Mouse (Mus musculus): ENCODE results near the gene Il1rapl2. TPM values are rescaled to one million over a fixed set of nuclear protein-coding genes. Genes with fewer than 3 reads are reported as not detected.

Gene Il1rapl2
- polyA plus RNA-seq, 1 experiment: not detected

- Histone ChIP-seq H3K36me3 (ENCODE audit: control insufficient read depth) (no peaks in the 10 kb centered on the region), H3K4me3 (replicated peaks) (no peak overlapping the region), H3K4me1 (ENCODE audit: control insufficient read depth) (no peaks in the 10 kb centered on the region), H3K27me3 (ENCODE audit: control insufficient read depth) (no peaks in the 10 kb centered on the region), H3K9me3 (ENCODE audit: control insufficient read depth, low read length) (no peaks in the 10 kb centered on the region)
- TF ChIP-seq GATA1 (IDR thresholded peaks at IDR 0.05; ENCODE audit: low read length): no peak
- TF ChIP-seq TAL1 (IDR thresholded peaks at IDR 0.05; ENCODE audit: low read length): no peak
Observed at GRCm38 (mm10) chrX:138478488-138478887, 908.1 kb downstream of the Il1rapl2 start.

DNA sequence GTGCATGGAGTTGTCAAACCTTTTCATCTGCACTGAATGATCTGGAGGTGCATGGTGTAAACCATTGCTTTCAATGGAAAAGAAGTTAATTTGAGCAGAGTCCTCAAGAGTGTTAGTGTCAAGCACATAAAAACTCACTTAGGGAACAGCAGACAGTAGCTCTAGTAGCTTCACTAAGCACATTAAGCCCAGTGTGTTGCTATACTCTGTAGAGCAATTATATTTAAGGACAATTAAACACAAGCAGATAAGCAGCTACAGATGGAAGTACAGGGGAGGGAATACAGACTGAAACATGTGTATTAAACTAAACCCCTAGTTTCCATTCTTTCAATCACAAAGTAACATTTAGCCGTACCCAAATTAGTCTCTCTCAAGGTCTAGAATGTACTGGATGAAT is 930.1 kb downstream of the Il1rapl2 start:
- no peaks in the 10 kb centered on the region for H3K4me1 ChIP-seq (ENCODE audit: control insufficient read depth)
- H3K36me3 ChIP-seq (ENCODE audit: control insufficient read depth): no peaks in the 10 kb centered on the region
- H3K9me3 ChIP-seq (ENCODE audit: control insufficient read depth, low read length): no peaks in the 10 kb centered on the region
- H3K4me3 ChIP-seq (replicated peaks): no peak overlapping the region
- TF ChIP-seq GATA1 (IDR thresholded peaks at IDR 0.05; ENCODE audit: low read length): no peak
- no peak for TF ChIP-seq TAL1 (IDR thresholded peaks at IDR 0.05; ENCODE audit: low read length)
- H3K27me3 ChIP-seq (ENCODE audit: control insufficient read depth): no peaks in the 10 kb centered on the region

- Histone ChIP-seq H3K36me3 (ENCODE audit: control insufficient read depth) (no peaks in the 10 kb centered on the region), H3K9me3 (ENCODE audit: control insufficient read depth, low read length) (no peaks in the 10 kb centered on the region), H3K4me1 (ENCODE audit: control insufficient read depth) (no peaks in the 10 kb centered on the region), H3K4me3 (replicated peaks) (no peak overlapping the region), H3K27me3 (ENCODE audit: control insufficient read depth) (no peaks in the 10 kb centered on the region)
- TF ChIP-seq TAL1 (IDR thresholded peaks at IDR 0.05; ENCODE audit: low read length) (no peak), GATA1 (IDR thresholded peaks at IDR 0.05; ENCODE audit: low read length) (no peak)
Observed at GRCm38 (mm10) chrX:138505049-138505448, 934.6 kb downstream of the Il1rapl2 start.

GRCm38 (mm10) chrX:138620106-138620505 is 1049.7 kb downstream of the Il1rapl2 start:
- no peak for TF ChIP-seq GATA1 (IDR thresholded peaks at IDR 0.05; ENCODE audit: low read length)
- TF ChIP-seq TAL1 (IDR thresholded peaks at IDR 0.05; ENCODE audit: low read length): no peak
- Histone ChIP-seq H3K4me1 (ENCODE audit: control insufficient read depth) (no peaks in the 10 kb centered on the region), H3K27me3 (ENCODE audit: control insufficient read depth) (no peaks in the 10 kb centered on the region), H3K4me3 (replicated peaks) (no peak overlapping the region), H3K36me3 (ENCODE audit: control insufficient read depth) (no peaks in the 10 kb centered on the region), H3K9me3 (ENCODE audit: control insufficient read depth, low read length) (no peaks in the 10 kb centered on the region)

GRCm38 (mm10) chrX:138625311-138625710 is 1054.9 kb downstream of the Il1rapl2 start:
- H3K27me3 ChIP-seq (ENCODE audit: control insufficient read depth): no peaks in the 10 kb centered on the region
- TF ChIP-seq TAL1 (IDR thresholded peaks at IDR 0.05; ENCODE audit: low read length): no peak
- no peak for TF ChIP-seq GATA1 (IDR thresholded peaks at IDR 0.05; ENCODE audit: low read length)
- H3K36me3 ChIP-seq (ENCODE audit: control insufficient read depth): no peaks in the 10 kb centered on the region
- no peak overlapping the region for H3K4me3 ChIP-seq (replicated peaks)
- no peaks in the 10 kb centered on the region for H3K4me1 ChIP-seq (ENCODE audit: control insufficient read depth)
- H3K9me3 ChIP-seq (ENCODE audit: control insufficient read depth, low read length): no peaks in the 10 kb centered on the region

DNA sequence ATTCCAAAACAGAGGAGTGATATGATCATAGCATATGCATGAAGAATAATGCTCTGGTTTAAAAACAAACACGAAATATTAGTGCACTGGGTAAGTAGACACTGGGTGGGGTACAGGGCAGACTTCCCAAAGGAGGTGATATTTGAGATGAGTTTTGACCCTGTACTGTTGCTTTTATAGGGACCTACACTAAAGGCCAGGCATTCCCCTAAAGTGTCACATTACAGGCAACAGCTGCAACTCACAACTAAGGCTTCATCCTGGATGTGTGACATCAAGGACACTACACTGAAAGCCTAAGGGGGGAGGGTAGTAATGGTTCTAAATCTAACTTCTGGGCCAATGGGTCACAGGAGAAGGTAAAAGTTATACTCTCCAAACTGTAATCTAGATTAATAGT is 1152.0 kb downstream of the Il1rapl2 start:
- TF ChIP-seq TAL1 (IDR thresholded peaks at IDR 0.05; ENCODE audit: low read length): no peak
- no peak for TF ChIP-seq GATA1 (IDR thresholded peaks at IDR 0.05; ENCODE audit: low read length)
- Histone ChIP-seq H3K9me3 (ENCODE audit: control insufficient read depth, low read length) (no peaks in the 10 kb centered on the region), H3K27me3 (ENCODE audit: control insufficient read depth) (no peaks in the 10 kb centered on the region), H3K4me3 (replicated peaks) (no peak overlapping the region), H3K4me1 (ENCODE audit: control insufficient read depth) (no peaks in the 10 kb centered on the region), H3K36me3 (ENCODE audit: control insufficient read depth) (no peaks in the 10 kb centered on the region)

DNA sequence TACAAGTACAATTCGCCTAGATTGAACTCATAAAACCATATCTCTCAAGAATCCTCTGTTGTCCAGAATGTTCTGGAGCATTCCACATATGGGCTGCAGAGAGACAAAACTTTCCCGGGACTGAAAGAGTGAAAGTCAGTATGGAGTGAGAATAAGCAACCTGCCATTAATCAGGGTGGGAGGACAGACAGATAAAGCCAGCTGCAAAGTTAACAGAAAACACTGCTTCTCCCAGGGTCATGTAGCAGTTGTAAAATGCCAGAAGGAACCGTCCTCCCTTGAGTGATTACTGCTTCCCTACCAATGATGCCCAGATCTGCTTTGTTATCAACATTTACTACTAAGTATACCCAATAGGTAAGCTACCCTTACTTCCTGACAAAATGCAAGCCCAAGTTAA is 1230.5 kb downstream of the Il1rapl2 start:
- no peaks in the 10 kb centered on the region for H3K27me3 ChIP-seq (ENCODE audit: control insufficient read depth)
- no peaks in the 10 kb centered on the region for H3K4me1 ChIP-seq (ENCODE audit: control insufficient read depth)
- H3K4me3 ChIP-seq (replicated peaks): no peak overlapping the region
- no peaks in the 10 kb centered on the region for H3K36me3 ChIP-seq (ENCODE audit: control insufficient read depth)
- TF ChIP-seq TAL1 (IDR thresholded peaks at IDR 0.05; ENCODE audit: low read length) (no peak), GATA1 (IDR thresholded peaks at IDR 0.05; ENCODE audit: low read length) (no peak)
- no peaks in the 10 kb centered on the region for H3K9me3 ChIP-seq (ENCODE audit: control insufficient read depth, low read length)

DNA sequence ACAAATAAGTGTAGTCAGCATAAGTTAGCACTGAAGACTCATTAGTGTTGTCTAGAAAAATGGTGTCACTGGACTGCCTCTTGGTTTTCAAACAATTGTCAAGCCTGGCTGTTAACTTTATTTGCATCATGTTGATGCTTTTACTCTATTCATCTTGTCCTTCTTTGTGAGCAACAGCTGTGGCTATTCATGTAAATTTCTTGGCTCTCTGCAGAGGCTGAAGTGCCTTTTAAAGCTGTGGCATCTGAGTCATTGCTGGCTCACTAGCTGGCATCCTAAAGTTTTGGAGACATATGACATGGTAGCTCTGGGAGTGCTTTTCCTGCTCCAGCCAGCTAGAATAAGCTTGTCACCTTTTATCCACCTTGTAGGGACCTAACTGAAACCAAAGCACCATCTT is 1261.5 kb downstream of the Il1rapl2 start:
- no peaks in the 10 kb centered on the region for H3K4me1 ChIP-seq (ENCODE audit: control insufficient read depth)
- H3K4me3 ChIP-seq (replicated peaks): no peak overlapping the region
- TF ChIP-seq TAL1 (IDR thresholded peaks at IDR 0.05; ENCODE audit: low read length) (no peak), GATA1 (IDR thresholded peaks at IDR 0.05; ENCODE audit: low read length) (no peak)
- H3K27me3 ChIP-seq (ENCODE audit: control insufficient read depth): no peaks in the 10 kb centered on the region
- H3K36me3 ChIP-seq (ENCODE audit: control insufficient read depth): no peaks in the 10 kb centered on the region
- no peaks in the 10 kb centered on the region for H3K9me3 ChIP-seq (ENCODE audit: control insufficient read depth, low read length)

DNA sequence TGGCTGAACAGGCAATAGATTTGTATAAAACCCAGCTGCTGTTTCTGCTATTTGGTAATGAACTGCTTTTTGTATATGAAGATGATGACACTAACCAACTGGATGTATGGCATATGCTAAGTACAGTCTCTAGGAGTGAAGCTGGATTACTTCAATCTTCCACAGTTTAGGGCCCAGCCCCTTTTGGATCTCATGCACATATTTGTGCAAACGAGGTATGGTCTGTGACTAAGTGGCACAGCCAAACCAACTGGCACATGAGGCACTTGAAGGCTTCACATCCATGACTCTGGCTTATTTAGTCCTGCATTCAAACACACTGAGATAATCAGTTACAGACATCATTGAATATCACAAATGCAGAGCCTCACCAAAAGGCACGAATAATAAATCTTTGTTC is 1263.5 kb downstream of the Il1rapl2 start:
- TF ChIP-seq GATA1 (IDR thresholded peaks at IDR 0.05; ENCODE audit: low read length) (no peak), TAL1 (IDR thresholded peaks at IDR 0.05; ENCODE audit: low read length) (no peak)
- Histone ChIP-seq H3K36me3 (ENCODE audit: control insufficient read depth) (no peaks in the 10 kb centered on the region), H3K4me1 (ENCODE audit: control insufficient read depth) (no peaks in the 10 kb centered on the region), H3K4me3 (replicated peaks) (no peak overlapping the region), H3K9me3 (ENCODE audit: control insufficient read depth, low read length) (no peaks in the 10 kb centered on the region), H3K27me3 (ENCODE audit: control insufficient read depth) (no peaks in the 10 kb centered on the region)

GRCm38 (mm10) chrX:138838381-138838780 is 1268.0 kb downstream of the Il1rapl2 start:
- no peaks in the 10 kb centered on the region for H3K9me3 ChIP-seq (ENCODE audit: control insufficient read depth, low read length)
- TF ChIP-seq GATA1 (IDR thresholded peaks at IDR 0.05; ENCODE audit: low read length): no peak
- TF ChIP-seq TAL1 (IDR thresholded peaks at IDR 0.05; ENCODE audit: low read length): no peak
- H3K27me3 ChIP-seq (ENCODE audit: control insufficient read depth): no peaks in the 10 kb centered on the region
- H3K4me3 ChIP-seq (replicated peaks): no peak overlapping the region
- no peaks in the 10 kb centered on the region for H3K4me1 ChIP-seq (ENCODE audit: control insufficient read depth)
- H3K36me3 ChIP-seq (ENCODE audit: control insufficient read depth): no peaks in the 10 kb centered on the region
